Mouse (Mus musculus): ENCODE data around the gene Rad51d. TPM values are rescaled to one million over a fixed set of nuclear protein-coding genes. Genes with fewer than 3 reads are reported as not detected.
"Not testable (repeated sequence)": the region's sequence is repeated elsewhere in the genome, so short reads cannot be mapped to it uniquely, and the experiment has no call there.

Gene Rad51d
- 1.3 and 11.6 TPM in 2 replicates for polyA plus RNA-seq (2012; ENCODE audit: insufficient read depth, low replicate concordance)

DNA sequence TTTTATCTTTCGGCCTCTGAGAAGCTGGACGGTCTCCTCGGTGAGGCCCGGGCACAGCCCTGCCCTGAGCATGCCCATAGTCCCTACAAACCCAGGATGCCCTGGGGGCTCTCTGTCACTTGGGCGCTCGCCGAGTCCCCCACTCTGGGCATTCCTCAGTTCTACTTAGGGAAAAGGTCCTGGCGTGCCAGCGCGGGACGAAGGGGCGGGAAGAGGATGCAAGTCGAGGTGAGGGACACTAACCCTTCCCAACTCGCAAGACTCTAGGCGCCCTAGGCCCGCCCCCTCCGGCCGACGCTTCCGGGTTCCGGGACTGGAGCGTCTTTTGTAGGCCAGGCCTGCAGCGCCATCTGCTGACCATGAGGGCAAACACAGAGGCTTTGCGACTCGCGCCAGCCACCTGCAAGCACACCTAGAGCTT, at the start of gene Rad51d:
Gene Rad51d (minus strand): TSS at position 273 of the 421 bp plus-strand sequence.
- peak within 1 kb of the TSS; percentile 98 for H3K4me3 ChIP-seq (replicated peaks)
- peaks cover 46% of the 10 kb centered on the region for H3K4me1 ChIP-seq
- no peaks in the 10 kb centered on the region for H3K9me3 ChIP-seq
- no peak for TF ChIP-seq GATA1 (IDR thresholded peaks at IDR 0.05; ENCODE audit: borderline replicate concordance, low read length)
- no peak for TF ChIP-seq FLI1 (IDR thresholded peaks at IDR 0.05; ENCODE audit: low read length)
- peaks cover 14% of the 10 kb centered on the region for H3K36me3 ChIP-seq (replicated peaks; ENCODE audit: low read length)
- H3K27me3 ChIP-seq (replicated peaks), result peaks cover 11% of the 10 kb centered on the region

DNA sequence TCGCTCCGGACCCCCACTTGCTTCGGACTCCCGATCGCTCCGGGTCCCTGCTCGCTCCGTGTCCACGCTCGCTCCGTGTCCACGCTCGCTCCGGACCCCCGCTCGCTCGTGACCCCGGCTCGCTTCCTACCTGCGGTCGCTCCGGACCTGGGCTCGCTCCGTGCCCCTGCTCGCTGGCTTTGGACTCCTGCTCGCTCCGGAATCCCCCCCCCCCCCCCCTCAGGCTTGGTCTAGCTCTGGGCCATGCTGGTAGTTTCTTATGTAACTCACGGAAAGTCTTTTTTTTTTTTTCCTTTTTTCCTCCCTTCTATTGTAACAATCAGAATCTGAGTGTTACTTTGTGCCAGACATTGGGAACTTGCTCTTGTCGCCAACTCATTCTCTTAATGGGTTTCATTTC, 42.8 kb upstream of the Rad51d start:
- Histone ChIP-seq H3K4me1 (peaks cover 9% of the 10 kb centered on the region), H3K4me3 (replicated peaks) (peak overlapping the region; percentile 86), H3K9me3 (peaks cover 22% of the 10 kb centered on the region), H3K36me3 (replicated peaks; ENCODE audit: low read length) (no peaks in the 10 kb centered on the region), H3K27me3 (replicated peaks) (peaks cover 80% of the 10 kb centered on the region)
- TF ChIP-seq FLI1 (IDR thresholded peaks at IDR 0.05; ENCODE audit: low read length) (no peak), GATA1 (IDR thresholded peaks at IDR 0.05; ENCODE audit: borderline replicate concordance, low read length) (no peak)

- H3K36me3 ChIP-seq (replicated peaks; ENCODE audit: low read length); H3K4me1 ChIP-seq: not testable (repeated sequence)
- H3K27me3 ChIP-seq (replicated peaks), result peaks cover 77% of the 10 kb centered on the region
- peak overlapping the region; percentile 78 for H3K4me3 ChIP-seq (replicated peaks)
- H3K9me3 ChIP-seq, result peaks cover 22% of the 10 kb centered on the region
Observed at GRCm38 (mm10) chr11:82931671-82932450, 41.4 kb upstream of the Rad51d start.

- Histone ChIP-seq H3K27me3 (replicated peaks) (peaks cover 76% of the 10 kb centered on the region), H3K4me3 (replicated peaks) (peak overlapping the region; percentile 23), H3K4me1 (peaks cover 11% of the 10 kb centered on the region)
Observed at GRCm38 (mm10) chr11:82931161-82931560, 40.7 kb upstream of the Rad51d start.

DNA sequence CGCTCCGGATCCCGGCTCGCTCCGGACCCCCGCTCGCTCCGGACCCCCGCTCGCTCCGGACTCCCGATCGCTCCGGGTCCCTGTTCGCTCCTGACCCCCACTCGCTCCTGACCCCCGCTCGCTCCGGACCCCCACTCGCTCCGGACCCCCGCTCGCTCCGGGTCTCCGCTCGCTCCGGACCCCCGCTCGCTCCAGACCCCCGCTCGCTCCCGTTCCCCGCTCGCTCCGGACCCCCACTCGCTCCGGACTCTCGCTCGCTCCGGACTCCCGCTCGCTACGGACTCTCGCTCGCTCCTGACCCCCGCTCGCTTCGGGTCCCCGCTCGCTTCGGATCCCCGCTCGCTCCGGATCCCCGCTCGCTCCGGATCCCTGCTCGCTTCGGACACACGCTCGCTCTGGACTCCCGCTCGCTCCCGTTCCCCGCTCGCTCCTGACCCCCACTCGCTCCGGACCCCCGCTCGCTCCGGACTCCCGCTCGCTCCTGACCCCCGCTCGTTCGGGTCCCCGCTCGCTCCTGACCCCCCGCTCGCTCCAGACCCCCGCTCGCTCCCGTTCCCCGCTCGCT, 40.1 kb upstream of the Rad51d start:
- not testable (repeated sequence) for H3K4me3 ChIP-seq (replicated peaks); H3K36me3 ChIP-seq (replicated peaks; ENCODE audit: low read length)
- H3K9me3 ChIP-seq, result peaks cover 22% of the 10 kb centered on the region
- peaks cover 12% of the 10 kb centered on the region for H3K4me1 ChIP-seq
- H3K27me3 ChIP-seq (replicated peaks), result peaks cover 76% of the 10 kb centered on the region

More at GRCm38 (mm10) chr11:82931161-82931560, 40.7 kb upstream of the Rad51d start:
- not testable (repeated sequence) for H3K36me3 ChIP-seq (replicated peaks; ENCODE audit: low read length)
- H3K9me3 ChIP-seq, result peaks cover 22% of the 10 kb centered on the region

DNA sequence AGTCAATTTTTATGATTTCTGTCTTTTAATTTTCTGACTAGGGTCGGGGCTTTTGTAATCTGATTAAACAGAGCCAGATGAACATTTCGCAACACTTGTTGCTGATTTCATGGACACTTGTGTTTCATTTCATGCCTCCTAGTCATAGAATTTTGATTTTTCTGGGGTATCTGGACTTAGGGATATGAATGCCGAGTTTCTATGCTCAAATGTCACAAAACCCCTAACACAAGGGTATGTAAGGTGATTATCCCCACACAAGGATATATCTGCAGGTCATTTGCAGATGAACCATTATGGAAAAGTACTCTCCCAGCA, 39.2 kb upstream of the Rad51d start:
- Histone ChIP-seq H3K9me3 (peaks cover 22% of the 10 kb centered on the region), H3K27me3 (replicated peaks) (peaks cover 76% of the 10 kb centered on the region), H3K4me1 (peaks cover 12% of the 10 kb centered on the region), H3K36me3 (replicated peaks; ENCODE audit: low read length) (no peaks in the 10 kb centered on the region), H3K4me3 (replicated peaks) (no peak overlapping the region)
- TF ChIP-seq GATA1 (IDR thresholded peaks at IDR 0.05; ENCODE audit: borderline replicate concordance, low read length), result no peak
- TF ChIP-seq FLI1 (IDR thresholded peaks at IDR 0.05; ENCODE audit: low read length), result no peak

GRCm38 (mm10) chr11:82928897-82929632, 38.7 kb upstream of the Rad51d start:
- Histone ChIP-seq H3K9me3 (peaks cover 22% of the 10 kb centered on the region), H3K4me3 (replicated peaks) (no peak overlapping the region), H3K4me1 (peaks cover 12% of the 10 kb centered on the region), H3K27me3 (replicated peaks) (peaks cover 71% of the 10 kb centered on the region), H3K36me3 (replicated peaks; ENCODE audit: low read length) (no peaks in the 10 kb centered on the region)
- TF ChIP-seq FLI1 (IDR thresholded peaks at IDR 0.05; ENCODE audit: low read length) (no peak), GATA1 (IDR thresholded peaks at IDR 0.05; ENCODE audit: borderline replicate concordance, low read length) (no peak)

DNA sequence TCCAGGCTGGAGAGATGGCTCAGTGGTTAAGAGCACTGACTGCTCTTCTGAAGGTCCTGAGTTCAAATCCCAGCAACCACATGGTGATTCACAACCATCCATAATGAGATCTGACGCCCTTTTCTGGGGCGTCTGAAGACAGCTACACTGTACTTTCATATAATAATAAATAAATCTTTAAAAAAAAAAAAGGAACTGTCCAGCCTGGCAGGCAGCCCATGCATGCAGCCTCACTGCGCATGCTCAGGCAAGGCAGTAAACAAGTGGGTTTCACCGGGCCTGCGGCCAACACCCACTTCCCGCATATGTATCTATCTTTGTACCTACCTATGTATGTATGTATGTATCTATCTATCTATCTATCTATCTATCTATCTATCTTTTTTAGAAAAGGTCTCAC, 33.5 kb upstream of the Rad51d start:
- H3K4me1 ChIP-seq; H3K4me3 ChIP-seq (replicated peaks); H3K36me3 ChIP-seq (replicated peaks; ENCODE audit: low read length): not testable (repeated sequence)
- peaks cover 12% of the 10 kb centered on the region for H3K9me3 ChIP-seq
- H3K27me3 ChIP-seq (replicated peaks), result peaks cover 79% of the 10 kb centered on the region

GRCm38 (mm10) chr11:82921691-82922090, 31.3 kb upstream of the Rad51d start:
- Histone ChIP-seq H3K4me3 (replicated peaks) (no peak overlapping the region), H3K27me3 (replicated peaks) (peaks cover 76% of the 10 kb centered on the region), H3K36me3 (replicated peaks; ENCODE audit: low read length) (no peaks in the 10 kb centered on the region), H3K9me3 (no peaks in the 10 kb centered on the region), H3K4me1 (0 out of 2 replicates have a peak, but pooled peaks cover 3% of the 10 kb centered on the region)
- TF ChIP-seq FLI1 (IDR thresholded peaks at IDR 0.05; ENCODE audit: low read length), result no peak
- no peak for TF ChIP-seq GATA1 (IDR thresholded peaks at IDR 0.05; ENCODE audit: borderline replicate concordance, low read length)

GRCm38 (mm10) chr11:82920768-82921167, 30.4 kb upstream of the Rad51d start:
- H3K4me3 ChIP-seq (replicated peaks), result no peak overlapping the region
- no peaks in the 10 kb centered on the region for H3K9me3 ChIP-seq
- TF ChIP-seq FLI1 (IDR thresholded peaks at IDR 0.05; ENCODE audit: low read length) (no peak), GATA1 (IDR thresholded peaks at IDR 0.05; ENCODE audit: borderline replicate concordance, low read length) (no peak)
- H3K27me3 ChIP-seq (replicated peaks), result peaks cover 68% of the 10 kb centered on the region
- no peaks in the 10 kb centered on the region for H3K36me3 ChIP-seq (replicated peaks; ENCODE audit: low read length)
- H3K4me1 ChIP-seq, result no peaks in the 10 kb centered on the region
